Mouse (Mus musculus) spleen, adult 2 months (tissue): ENCODE measurements around the gene Osbpl3. TPM values are rescaled to one million over a fixed set of nuclear protein-coding genes. Genes with fewer than 3 reads are reported as not detected.

Experiments
- DNase-seq, 2 experiments: peaks; one replicate each; pipeline versions ENCODE4 v3.0.0 to v3.0.0-alpha.2; 2012 to 2021; ENCODE audit warnings: low spot score in 2 of 2, low read depth in 1 of 2
- H3K27ac ChIP-seq: fragments of 200-500 bp; 2 replicates; pipeline ENCODE4 v1.5.1; 2012; ENCODE audit warnings: low read length, inconsistent platforms; ENCODE audit not compliant: insufficient read depth
- H3K27me3 ChIP-seq: fragments of 200-500 bp; 2 replicates; pipeline ENCODE4 v1.6.1; 2012; ENCODE audit warnings: mild to moderate bottlenecking, moderate library complexity, low read length, inconsistent platforms; ENCODE audit not compliant: control insufficient read depth, insufficient read depth
- H3K36me3 ChIP-seq: fragments of 200-500 bp; 2 replicates; pipeline ENCODE4 v1.6.1; 2012; ENCODE audit warnings: mild to moderate bottlenecking, low read length, inconsistent platforms; ENCODE audit not compliant: control insufficient read depth, insufficient read depth
- H3K4me1 ChIP-seq: fragments of 200-500 bp; 2 replicates; pipeline ENCODE4 v1.6.1; 2011; ENCODE audit warnings: inconsistent platforms; ENCODE audit not compliant: control insufficient read depth, insufficient read depth, insufficient read length
- H3K4me3 ChIP-seq: fragments of 200-500 bp; 2 replicates; pipeline ENCODE4 v1.5.1; 2011; ENCODE audit warnings: mild to moderate bottlenecking, inconsistent platforms; ENCODE audit not compliant: insufficient read depth, insufficient read length; ENCODE audit errors: extremely low read depth
- CTCF ChIP-seq: fragments of 200-500 bp; IDR thresholded peaks from 2 replicates; pipeline ENCODE4 v1.5.1; 2011; ENCODE audit warnings: mild to moderate bottlenecking, inconsistent platforms; ENCODE audit not compliant: insufficient read depth, insufficient read length, insufficient replicate concordance; ENCODE audit errors: extremely low read depth
- POLR2A ChIP-seq: fragments of 200-500 bp; IDR thresholded peaks from 2 replicates; pipeline ENCODE4 v1.6.1; 2011; ENCODE audit warnings: low read depth, low read length, inconsistent platforms
- WGBS: fragments of 180-500 bp; shearing (Covaris S2); methylation state at CpG from one replicate; pipeline ENCODE4 v1.1.7; 2018; 5-methylcytosine and 5-hydroxymethylcytosine counted together
- polyA plus RNA-seq: library from polyadenylated mRNA; depleted of rRNA; stranded (reverse); fragments of >200 nt; gene quantifications from 2 replicates; pipeline ENCODE4 v1.2.3, GENCODE M21; 2012

Gene Osbpl3
- polyA plus RNA-seq, 1 experiment: 2.8 TPM

GRCm38 (mm10) chr6:50326192-50326591, 129.8 kb downstream of the Osbpl3 start:
- Histone ChIP-seq H3K4me1 (no peaks in the 10 kb centered on the region), H3K27me3 (no peaks in the 10 kb centered on the region), H3K36me3 (no peaks in the 10 kb centered on the region), H3K4me3 (no peak overlapping the region), H3K27ac (no peak overlapping the region)
- no peak for TF ChIP-seq POLR2A
- WGBS: 84% methylated on average over 4 of the region's 4 CpGs
- DNase-seq: no peak

GRCm38 (mm10) chr6:50325485-50325884, 130.5 kb downstream of the Osbpl3 start:
- H3K36me3 ChIP-seq: no peaks in the 10 kb centered on the region
- TF ChIP-seq CTCF (no peak), POLR2A (no peak)
- 55% methylated on average over 9 of the region's 9 CpGs for WGBS
- no peak for DNase-seq
- H3K27me3 ChIP-seq: no peaks in the 10 kb centered on the region
- no peaks in the 10 kb centered on the region for H3K4me1 ChIP-seq
- H3K4me3 ChIP-seq: no peak overlapping the region
- H3K27ac ChIP-seq: no peak overlapping the region

GRCm38 (mm10) chr6:50322631-50323030, 133.4 kb downstream of the Osbpl3 start:
- H3K27me3 ChIP-seq: no peaks in the 10 kb centered on the region
- H3K4me3 ChIP-seq: no peak overlapping the region
- no peaks in the 10 kb centered on the region for H3K4me1 ChIP-seq
- no peak overlapping the region for H3K27ac ChIP-seq
- no peaks in the 10 kb centered on the region for H3K36me3 ChIP-seq
- 80% methylated on average over 9 of the region's 9 CpGs for WGBS
- no peak for TF ChIP-seq CTCF
- no peak for DNase-seq

GRCm38 (mm10) chr6:50321739-50322138, 134.3 kb downstream of the Osbpl3 start:
- Histone ChIP-seq H3K36me3 (no peaks in the 10 kb centered on the region), H3K27ac (no peak overlapping the region), H3K27me3 (no peaks in the 10 kb centered on the region), H3K4me3 (no peak overlapping the region), H3K4me1 (no peaks in the 10 kb centered on the region)
- no peak for DNase-seq
- TF ChIP-seq POLR2A: no peak
- WGBS: 34% methylated on average over 6 of the region's 6 CpGs

- Histone ChIP-seq H3K4me1 (no peaks in the 10 kb centered on the region), H3K27ac (no peak overlapping the region), H3K27me3 (no peaks in the 10 kb centered on the region), H3K36me3 (no peaks in the 10 kb centered on the region), H3K4me3 (no peak overlapping the region)
- no peak for DNase-seq
- WGBS: 87% methylated on average over 7 of the region's 7 CpGs
- TF ChIP-seq POLR2A: no peak
- TF ChIP-seq CTCF: no peak
Measured at GRCm38 (mm10) chr6:50318590-50319172, 137.3 kb downstream of the Osbpl3 start.

GRCm38 (mm10) chr6:50318150-50318549, 137.9 kb downstream of the Osbpl3 start:
- Histone ChIP-seq H3K27me3 (no peaks in the 10 kb centered on the region), H3K36me3 (no peaks in the 10 kb centered on the region), H3K4me1 (no peaks in the 10 kb centered on the region), H3K27ac (no peak overlapping the region), H3K4me3 (no peak overlapping the region)
- DNase-seq: no peak
- 79% methylated on average over 2 of the region's 2 CpGs for WGBS
- TF ChIP-seq POLR2A (no peak), CTCF (no peak)

GRCm38 (mm10) chr6:50316795-50317505, 139.1 kb downstream of the Osbpl3 start:
- Histone ChIP-seq H3K4me3 (no peak overlapping the region), H3K27me3 (no peaks in the 10 kb centered on the region), H3K36me3 (no peaks in the 10 kb centered on the region), H3K27ac (no peak overlapping the region), H3K4me1 (no peaks in the 10 kb centered on the region)
- WGBS: 74% methylated on average over 7 of the region's 7 CpGs
- DNase-seq: no peak
- TF ChIP-seq POLR2A (no peak), CTCF (no peak)
